22 mouse cellular contexts compared by ENCODE assay signal in genomic region chr9:31719309-31719708, GRCm38 (mm10).
DNase-seq lines count a peak whose midpoint lies in the region; ATAC-seq and TF ChIP-seq lines count a peak whose summit lies in the region.
"Had no signal": no experiment of that assay in that cellular context is flagged by ENCODE, and none has a peak within 500 bp of the region (broad histone marks: within the 10 kb centered on the region; RNA-seq: fewer than 3 reads in every experiment).

No protein-coding gene starts in this region.

- peak; percentile 56 for TF ChIP-seq CTCF in intestine, postnatal 0 days (IDR thresholded peaks at IDR 0.05; ENCODE audit: low read depth)
- TF ChIP-seq CTCF in lung, postnatal 0 days (IDR thresholded peaks at IDR 0.05), result peak; percentile 31; the same call in 1 of the 2 replicates
- TF ChIP-seq CTCF in lung, adult 2 months (IDR thresholded peaks at IDR 0.05; ENCODE audit: insufficient read depth, low read length), result no peak
- 0 out of 2 replicates have a peak, but pooled peaks have one; percentile 27 for TF ChIP-seq CTCF in cortical plate, adult 2 months (IDR thresholded peaks at IDR 0.05; ENCODE audit: extremely low read depth, insufficient read depth, low read length)

- DNase-seq in lung, postnatal 0 days (ENCODE audit: low spot score), result no peak
- DNase-seq in lung, adult 2 months, result no peak
- peak; percentile 29 for DNase-seq in ES-CJ7 (ENCODE audit: low read depth, low spot score)
- no peak for DNase-seq in right cerebral cortex, postnatal 14 days
- DNase-seq: adrenal gland, adult 2 months; cerebellum, adult 8-10 months; layer of hippocampus, postnatal 36 days; right cerebral cortex, postnatal 25 days; thymus, postnatal 14 days had no signal

- no peak for TF ChIP-seq POLR2A in lung, adult 2 months (IDR thresholded peaks at IDR 0.05; ENCODE audit: borderline replicate concordance, extremely low read depth, low read depth, low read length)
- TF ChIP-seq POLR2A in cortical plate, adult 2 months (IDR thresholded peaks at IDR 0.05; ENCODE audit: extremely low read depth, insufficient read depth, low read length), result no peak

- H3K4me2 ChIP-seq in intestine, postnatal 0 days (replicated peaks; ENCODE audit: low read depth), result no peak overlapping the region
- H3K4me2 ChIP-seq in intestine, embryonic 16.5 days (ENCODE audit: low read depth, low read length), result no peak overlapping the region
- H3K4me2 ChIP-seq in lung, postnatal 0 days (replicated peaks; ENCODE audit: low read depth, low read length), result no peak overlapping the region
- H3K4me2 ChIP-seq: embryonic facial prominence, embryonic 12.5 days; forebrain, embryonic 15.5 days; heart, embryonic 13.5 days; hindbrain, embryonic 14.5 days; intestine, embryonic 15.5 days; kidney, embryonic 15.5 days; limb, embryonic 15.5 days; midbrain, embryonic 12.5 days; neural tube, embryonic 15.5 days had no signal

- no peaks in the 10 kb centered on the region for H3K27me3 ChIP-seq in intestine, postnatal 0 days (replicated peaks; ENCODE audit: control insufficient read depth, insufficient read depth, low read length)
- H3K27me3 ChIP-seq in intestine, embryonic 16.5 days (replicated peaks; ENCODE audit: control insufficient read depth, insufficient read depth, low read length), result no peaks in the 10 kb centered on the region
- H3K27me3 ChIP-seq in lung, postnatal 0 days (replicated peaks; ENCODE audit: insufficient read depth, low read length), result no peaks in the 10 kb centered on the region
- H3K27me3 ChIP-seq: embryonic facial prominence, embryonic 12.5 days; forebrain, embryonic 15.5 days; heart, embryonic 13.5 days; intestine, embryonic 15.5 days; kidney, embryonic 15.5 days; limb, embryonic 15.5 days; midbrain, embryonic 12.5 days; neural tube, embryonic 15.5 days had no signal

- no peak overlapping the region for H3K27ac ChIP-seq in intestine, postnatal 0 days (ENCODE audit: low read depth, low read length)
- H3K27ac ChIP-seq in intestine, embryonic 16.5 days (ENCODE audit: low read length), result no peak overlapping the region
- H3K27ac ChIP-seq in lung, postnatal 0 days (ENCODE audit: low read length), result no peak overlapping the region
- no peak overlapping the region for H3K27ac ChIP-seq in cortical plate, adult 2 months (ENCODE audit: insufficient read depth, low read length)
- H3K27ac ChIP-seq: embryonic facial prominence, embryonic 12.5 days; forebrain, embryonic 15.5 days; heart, embryonic 13.5 days; hindbrain, embryonic 14.5 days; intestine, embryonic 15.5 days; kidney, embryonic 15.5 days; limb, embryonic 15.5 days; midbrain, embryonic 12.5 days; neural tube, embryonic 15.5 days had no signal

- no peaks in the 10 kb centered on the region for H3K9me3 ChIP-seq in intestine, postnatal 0 days (ENCODE audit: control insufficient read depth)
- H3K9me3 ChIP-seq in intestine, embryonic 16.5 days (ENCODE audit: control insufficient read depth, low read length), result no peaks in the 10 kb centered on the region
- H3K9me3 ChIP-seq in lung, postnatal 0 days (ENCODE audit: low read length), result no peaks in the 10 kb centered on the region
- H3K9me3 ChIP-seq: embryonic facial prominence, embryonic 12.5 days; forebrain, embryonic 15.5 days; heart, embryonic 13.5 days; intestine, embryonic 15.5 days; kidney, embryonic 15.5 days; limb, embryonic 15.5 days; midbrain, embryonic 12.5 days; neural tube, embryonic 15.5 days had no signal

- H3K4me1 ChIP-seq in intestine, postnatal 0 days (replicated peaks; ENCODE audit: control insufficient read depth, insufficient read depth, low read length), result no peaks in the 10 kb centered on the region
- no peaks in the 10 kb centered on the region for H3K4me1 ChIP-seq in intestine, embryonic 16.5 days (ENCODE audit: control insufficient read depth, insufficient read depth, low read length)
- no peaks in the 10 kb centered on the region for H3K4me1 ChIP-seq in lung, postnatal 0 days (ENCODE audit: insufficient read depth, low read depth, low read length)
- no peaks in the 10 kb centered on the region for H3K4me1 ChIP-seq in lung, adult 2 months (ENCODE audit: control insufficient read depth, insufficient read depth, low read length)
- no peaks in the 10 kb centered on the region for H3K4me1 ChIP-seq in cortical plate, adult 2 months (ENCODE audit: control insufficient read depth, insufficient read depth, low read length)
- H3K4me1 ChIP-seq: embryonic facial prominence, embryonic 12.5 days; forebrain, embryonic 15.5 days; intestine, embryonic 15.5 days; kidney, embryonic 15.5 days; limb, embryonic 15.5 days; midbrain, embryonic 12.5 days; neural tube, embryonic 15.5 days had no signal

- no peak for TF ChIP-seq EP300 in lung, postnatal 0 days (IDR thresholded peaks at IDR 0.05)

- WGBS in intestine, postnatal 0 days, result 63% methylated on average over 6 of the region's 6 CpGs
- 64% methylated on average over 6 of the region's 6 CpGs for WGBS in intestine, embryonic 16.5 days
- 69% methylated on average over 6 of the region's 6 CpGs for WGBS in lung, postnatal 0 days
- WGBS in lung, adult 2 months, result 68% methylated on average over 6 of the region's 6 CpGs

- no peak overlapping the region for H3K9ac ChIP-seq in intestine, postnatal 0 days (ENCODE audit: low read depth, low read length)
- no peak overlapping the region for H3K9ac ChIP-seq in intestine, embryonic 16.5 days (ENCODE audit: low read depth, low read length)
- no peak overlapping the region for H3K9ac ChIP-seq in lung, postnatal 0 days (replicated peaks; ENCODE audit: low read depth)
- H3K9ac ChIP-seq: embryonic facial prominence, embryonic 12.5 days; forebrain, embryonic 15.5 days; heart, embryonic 13.5 days; hindbrain, embryonic 14.5 days; intestine, embryonic 15.5 days; kidney, embryonic 15.5 days; limb, embryonic 15.5 days; midbrain, embryonic 12.5 days; neural tube, embryonic 15.5 days had no signal

- no peaks in the 10 kb centered on the region for H3K36me3 ChIP-seq in intestine, postnatal 0 days (ENCODE audit: control insufficient read depth, insufficient read depth)
- no peaks in the 10 kb centered on the region for H3K36me3 ChIP-seq in intestine, embryonic 16.5 days (ENCODE audit: control insufficient read depth, insufficient read depth, low read length)
- no peaks in the 10 kb centered on the region for H3K36me3 ChIP-seq in lung, postnatal 0 days (ENCODE audit: insufficient read depth, low read length)
- H3K36me3 ChIP-seq: embryonic facial prominence, embryonic 12.5 days; forebrain, embryonic 15.5 days; heart, embryonic 13.5 days; intestine, embryonic 15.5 days; kidney, embryonic 15.5 days; limb, embryonic 15.5 days; midbrain, embryonic 12.5 days; neural tube, embryonic 15.5 days had no signal

- H3K4me3 ChIP-seq in intestine, postnatal 0 days (ENCODE audit: low read depth, low read length), result no peak overlapping the region
- H3K4me3 ChIP-seq in intestine, embryonic 16.5 days (ENCODE audit: low read length), result no peak overlapping the region
- H3K4me3 ChIP-seq in lung, postnatal 0 days (ENCODE audit: low read depth, low read length), result no peak overlapping the region
- H3K4me3 ChIP-seq in lung, adult 2 months (replicated peaks; ENCODE audit: extremely low read depth, low read depth, low read length), result no peak overlapping the region
- H3K4me3 ChIP-seq in cortical plate, adult 2 months (ENCODE audit: insufficient read depth, low read length), result no peak overlapping the region
- H3K4me3 ChIP-seq: embryonic facial prominence, embryonic 12.5 days; erythroblast, embryonic 14.5 days; forebrain, embryonic 15.5 days; heart, embryonic 13.5 days; intestine, embryonic 15.5 days; kidney, embryonic 15.5 days; limb, embryonic 15.5 days; midbrain, embryonic 12.5 days; neural tube, embryonic 15.5 days had no signal

- ATAC-seq in intestine, postnatal 0 days, result no peak
- no peak for ATAC-seq in intestine, embryonic 16.5 days
- no peak for ATAC-seq in lung, postnatal 0 days
- ATAC-seq: forebrain, embryonic 15.5 days; intestine, embryonic 15.5 days had no signal
